Mouse (Mus musculus) fat pad, adult 2 months (tissue): ENCODE data around the gene Tmem60.

Experiments
- DNase-seq: peaks from one replicate; pipeline ENCODE4 v3.0.0-alpha.2; 2011; ENCODE audit warnings: low read depth, low spot score; ENCODE audit errors: extremely low read depth

The Tmem60 gene

DNA sequence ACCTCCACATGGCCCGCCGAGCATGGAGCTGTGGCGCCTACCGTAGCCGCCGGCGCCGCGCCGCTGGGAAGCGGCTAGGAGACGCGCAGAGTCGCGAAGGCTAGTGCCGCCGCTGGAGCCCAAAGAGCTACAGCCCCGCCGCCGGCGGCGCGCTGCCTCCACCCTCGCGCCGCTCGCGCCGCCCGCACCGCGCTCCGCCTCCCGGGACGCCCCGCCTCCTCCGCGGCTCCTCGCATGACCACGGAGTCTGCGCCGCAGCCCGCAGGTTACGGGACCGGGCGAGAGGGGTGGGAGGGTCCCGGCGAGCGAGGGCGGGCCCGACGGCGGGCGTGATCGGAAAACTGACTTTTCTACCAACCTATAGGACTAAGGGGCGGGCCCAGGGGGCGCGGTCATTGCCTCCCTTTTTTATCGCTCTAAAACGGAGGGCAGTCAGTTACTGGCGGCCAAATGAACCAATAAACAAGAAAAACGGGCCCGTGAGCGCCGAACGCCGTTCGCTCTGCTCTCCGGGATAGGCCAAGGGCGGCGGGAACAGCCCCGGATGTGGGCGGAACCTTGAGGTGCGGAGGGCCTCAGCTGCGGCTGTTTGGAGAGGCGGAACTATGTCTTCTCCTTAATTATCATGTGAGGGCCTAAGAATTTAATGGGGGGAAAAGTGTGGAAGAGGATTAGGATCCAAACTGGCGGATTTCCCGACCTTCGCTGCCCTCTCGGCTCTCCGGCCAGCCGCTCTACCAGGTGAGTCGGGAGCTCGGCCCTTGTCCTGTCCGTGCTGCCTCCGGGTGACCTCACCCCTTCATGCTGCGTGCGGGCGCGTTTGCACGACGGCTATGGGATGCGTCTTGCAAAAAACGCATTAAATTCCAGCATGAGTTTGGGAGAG, at the start of gene Tmem60, which contains the start of gene Phtf2:
Tmem60 (plus strand) TSS at position 277 of the 886 bp plus-strand sequence.
Phtf2 (minus strand) TSS at position 210 of the 886 bp plus-strand sequence.
- DNase-seq, result peak; percentile 82

GRCm38 (mm10) chr5:20834399-20834798, 47.6 kb upstream of the Tmem60 start:
- DNase-seq, result no peak

DNA sequence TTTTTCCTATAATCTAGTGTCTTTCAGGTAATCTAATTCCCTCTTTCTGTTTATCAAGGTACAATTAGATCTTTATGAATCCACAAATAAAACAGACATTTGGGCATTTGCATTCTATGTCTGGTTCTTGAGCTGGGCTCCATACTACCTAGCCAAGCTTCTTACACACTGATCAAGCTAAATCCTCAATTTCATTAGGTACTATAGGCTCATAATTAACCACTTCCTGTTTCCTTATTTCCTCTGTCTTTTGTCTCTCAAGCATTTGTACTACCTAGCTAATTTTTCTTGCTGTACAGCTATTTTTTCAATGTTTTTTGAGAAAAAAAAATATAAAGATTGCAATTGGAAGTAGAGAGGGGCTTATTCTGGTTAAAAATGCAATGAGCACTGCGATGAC, 44.9 kb upstream of the Tmem60 start:
- DNase-seq, result no peak

DNA sequence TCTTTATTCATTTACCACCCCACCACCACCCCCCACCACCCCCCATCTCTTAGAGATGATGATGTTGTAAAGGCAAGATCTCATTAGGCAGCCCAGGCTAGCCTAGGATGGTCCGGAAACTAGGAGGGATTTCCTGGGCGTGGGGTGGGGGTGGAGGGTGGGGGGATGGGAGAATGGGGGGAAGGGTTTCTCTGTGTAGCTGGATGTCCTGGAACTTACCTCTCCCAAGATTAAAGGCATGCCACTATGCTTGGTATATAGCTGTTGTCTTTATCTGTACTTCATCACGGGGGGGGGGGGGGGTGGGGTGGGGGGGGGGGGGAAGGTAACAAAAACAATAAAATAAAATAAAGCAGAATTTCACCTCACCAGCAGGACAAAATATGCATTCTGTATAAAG, 38.6 kb upstream of the Tmem60 start:
- no peak for DNase-seq

GRCm38 (mm10) chr5:20843816-20844215, 38.2 kb upstream of the Tmem60 start:
- DNase-seq, result no peak

GRCm38 (mm10) chr5:20847010-20847409, 35.0 kb upstream of the Tmem60 start:
- no peak for DNase-seq

DNA sequence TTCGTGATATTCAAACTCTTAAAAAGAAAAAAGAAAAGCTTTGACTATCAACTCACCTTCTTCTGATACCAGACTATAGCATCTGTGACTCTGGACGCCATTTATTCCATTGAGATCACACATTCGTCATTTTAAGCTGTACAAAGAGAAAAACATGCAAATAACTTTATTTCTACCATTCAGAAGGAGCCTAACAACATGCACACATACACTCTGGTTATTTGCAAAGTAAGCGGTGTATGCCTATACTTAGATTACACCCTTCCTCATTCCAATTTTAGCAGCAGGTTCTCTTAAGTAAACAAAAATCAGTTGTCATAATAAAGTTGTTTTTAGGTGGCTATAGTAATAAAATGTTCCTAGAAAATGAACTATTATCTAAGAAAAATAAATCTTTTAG, 26.9 kb upstream of the Tmem60 start:
- no peak for DNase-seq

- no peak for DNase-seq
These were observed 23.6 kb upstream of the Tmem60 start for GRCm38 (mm10) chr5:20858404-20858803.

DNA sequence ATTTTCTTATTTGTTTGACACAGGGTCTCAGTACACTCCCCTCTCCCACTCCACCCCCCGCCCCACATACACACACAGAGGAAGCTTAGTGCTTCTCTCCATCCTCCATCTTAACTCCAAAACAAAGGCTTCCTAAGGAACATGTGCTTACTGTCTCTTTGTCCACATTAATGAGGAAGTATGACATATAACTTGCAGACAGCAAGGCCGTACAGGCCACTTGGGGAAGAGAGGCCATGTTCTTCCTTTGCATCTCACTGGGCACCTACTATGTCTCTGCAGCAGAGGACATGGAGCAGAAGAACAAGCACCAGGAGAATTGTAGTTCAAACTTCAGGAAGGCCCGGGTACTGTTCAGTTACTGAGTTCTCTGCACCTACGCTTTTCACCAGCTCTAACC, 21.4 kb upstream of the Tmem60 start:
- DNase-seq, result no peak

- no peak for DNase-seq
These were observed 20.1 kb upstream of the Tmem60 start for GRCm38 (mm10) chr5:20861901-20862300.

GRCm38 (mm10) chr5:20864216-20864969, 17.6 kb upstream of the Tmem60 start:
- DNase-seq, result no peak

DNA sequence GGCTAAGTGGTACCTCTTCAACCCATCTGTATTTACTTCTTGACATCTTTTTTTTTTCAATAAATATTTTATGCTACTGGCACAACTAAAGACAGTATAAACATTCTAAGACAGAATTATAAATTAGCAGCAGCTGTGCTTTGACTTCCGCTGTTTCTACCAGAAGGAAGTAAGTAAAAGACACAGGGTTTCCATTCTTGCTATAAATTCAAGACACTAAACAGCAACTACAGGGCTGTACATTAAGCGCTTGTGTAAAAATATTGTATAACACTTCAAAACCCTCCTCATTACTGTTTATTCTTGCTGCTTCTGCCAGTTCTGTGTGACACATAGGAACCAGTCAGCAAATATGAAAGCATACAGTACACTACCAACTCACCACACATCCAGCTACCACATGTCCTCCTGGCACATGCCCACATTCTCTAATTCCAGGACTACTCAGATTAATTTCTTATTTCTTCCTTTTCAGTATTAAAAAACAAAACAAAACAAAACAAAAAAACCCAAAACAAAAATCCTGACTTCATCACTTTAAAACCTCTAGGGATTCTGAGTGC, 16.7 kb upstream of the Tmem60 start:
- DNase-seq, result no peak

GRCm38 (mm10) chr5:20873146-20873545, 8.8 kb upstream of the Tmem60 start:
- DNase-seq, result no peak

GRCm38 (mm10) chr5:20876934-20877426, 5.0 kb upstream of the Tmem60 start:
- no peak for DNase-seq

GRCm38 (mm10) chr5:20880386-20880785, 1.6 kb upstream of the Tmem60 start:
- DNase-seq, result no peak

- DNase-seq, result no peak
These were observed 905 bp upstream of the Tmem60 start for GRCm38 (mm10) chr5:20880797-20881775.

- DNase-seq, result no peak
These were observed 2.1 kb downstream of the Tmem60 start for GRCm38 (mm10) chr5:20884036-20884620.

DNA sequence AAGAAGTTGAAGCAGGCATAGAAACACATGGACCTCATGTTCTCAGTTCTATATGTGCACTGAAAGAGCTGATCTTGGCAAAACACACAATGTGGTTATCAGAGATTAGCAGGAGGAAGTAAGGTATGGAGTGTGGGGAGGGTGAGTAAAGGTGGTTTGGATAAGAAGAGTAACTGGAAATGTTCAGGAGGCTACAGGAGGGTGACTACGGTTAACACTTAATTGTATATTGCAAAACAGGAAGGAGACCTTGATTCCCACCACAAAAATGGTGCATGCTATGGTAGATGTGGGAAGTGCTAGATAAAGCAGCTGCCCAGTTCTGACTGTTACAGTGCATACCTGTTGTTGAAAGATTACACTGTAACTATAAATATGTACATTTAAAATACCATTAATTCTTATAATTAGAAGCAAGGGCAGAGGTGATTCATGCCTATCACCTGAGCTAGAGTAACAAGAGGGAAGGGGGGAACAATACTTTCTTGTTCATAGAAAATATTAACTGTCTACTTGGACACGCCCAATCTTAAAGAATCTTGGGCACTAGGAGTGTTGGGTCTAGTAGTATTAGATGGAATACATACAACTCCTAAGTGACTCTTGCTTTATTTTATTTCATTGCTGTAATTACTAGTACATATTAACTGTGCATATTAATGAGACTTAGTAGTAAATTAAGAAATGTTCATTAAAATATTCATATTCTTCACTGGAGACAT, 15.6 kb downstream of the Tmem60 start:
- DNase-seq, result no peak

GRCm38 (mm10) chr5:20904647-20905046, 22.7 kb downstream of the Tmem60 start:
- no peak for DNase-seq
